Mouse (Mus musculus) heart, embryonic 14.5 days (tissue): ENCODE measurements around the gene Kdm2b. TPM values are rescaled to one million over a fixed set of nuclear protein-coding genes. Genes with fewer than 3 reads are reported as not detected.

Experiments
- ATAC-seq: fragments of 200-750 bp; cut with Nextera tagmentation; 2 replicates; pipeline ENCODE4 v1.8.0; 2017; ENCODE audit warnings: low read depth, moderate TSS enrichment; ENCODE audit not compliant: insufficient number of reproducible peaks, insufficient read depth, low FRiP score
- H3K27ac ChIP-seq, 2 experiments: fragments of 200-500 bp in 1 of 2; fragments of 300-500 bp in 1 of 2; sonication (generic) in 1 of 2; replicated peaks in 1 of 2; 2 replicates each; pipeline ENCODE4 v1.5.1; 2012 to 2014; ENCODE audit warnings: low read depth in 2 of 2, low read length in 2 of 2, control low read depth in 1 of 2, mild to moderate bottlenecking in 1 of 2, mixed read lengths in 1 of 2; ENCODE audit not compliant: control insufficient read depth in 1 of 2, insufficient read depth in 1 of 2
- H3K27me3 ChIP-seq: fragments of 300-500 bp; sonication (generic); 2 replicates; pipeline ENCODE4 v1.6.1; 2014; ENCODE audit warnings: mild to moderate bottlenecking, low read length, control low read depth; ENCODE audit not compliant: control insufficient read depth, insufficient read depth
- H3K36me3 ChIP-seq: fragments of 300-500 bp; sonication (generic); 2 replicates; pipeline ENCODE4 v1.6.1; 2014; ENCODE audit warnings: mild to moderate bottlenecking, control low read depth, low read length, mixed read lengths; ENCODE audit not compliant: control insufficient read depth, insufficient read depth
- H3K4me1 ChIP-seq, 2 experiments: fragments of 200-500 bp in 1 of 2; fragments of 300-500 bp in 1 of 2; sonication (generic) in 1 of 2; 2 replicates each; pipeline ENCODE4 v1.6.1; 2012 to 2014; ENCODE audit warnings: low read length in 2 of 2, control low read depth in 1 of 2, mixed read lengths in 1 of 2; ENCODE audit not compliant: control insufficient read depth in 2 of 2, insufficient read depth in 2 of 2
- H3K4me2 ChIP-seq: fragments of 300-500 bp; sonication (generic); 2 replicates; pipeline ENCODE4 v1.6.1; 2014; ENCODE audit warnings: mild to moderate bottlenecking, low read length
- H3K4me3 ChIP-seq, 2 experiments: fragments of 200-500 bp in 1 of 2; fragments of 300-500 bp in 1 of 2; sonication (generic) in 1 of 2; 2 replicates each; pipeline ENCODE4 v1.5.1; 2012 to 2014; ENCODE audit warnings: low read length in 2 of 2, mild to moderate bottlenecking in 2 of 2, control low read depth in 1 of 2, low read depth in 1 of 2, moderate library complexity in 1 of 2; ENCODE audit not compliant: control insufficient read depth in 1 of 2, insufficient read depth in 1 of 2
- H3K9ac ChIP-seq: fragments of 300-500 bp; sonication (generic); 2 replicates; pipeline ENCODE4 v1.6.1; 2014; ENCODE audit warnings: mild to moderate bottlenecking, low read length
- H3K9me3 ChIP-seq: fragments of 300-500 bp; sonication (generic); 2 replicates; pipeline ENCODE4 v1.6.1; 2016; ENCODE audit warnings: low read length, control low read depth; ENCODE audit not compliant: control insufficient read depth
- WGBS: fragments of 180-500 bp; shearing (Covaris S2); extraction: QIAGEN DNeasy Blood & Tissue Kit; methylation state at CpG from one replicate; pipeline ENCODE4 v1.1.7; 2014; 5-methylcytosine and 5-hydroxymethylcytosine counted together
- polyA plus RNA-seq: library from polyadenylated mRNA; unstranded; fragments of >200 nt; fragmentation: Nextera tagmentation; extraction: Ambion mirVana; gene quantifications from 2 replicates; pipeline ENCODE4 v1.2.1, GENCODE M21; 2014

The Kdm2b gene
- polyA plus RNA-seq, 1 experiment from 2014 or later, result 24.2 TPM

DNA sequence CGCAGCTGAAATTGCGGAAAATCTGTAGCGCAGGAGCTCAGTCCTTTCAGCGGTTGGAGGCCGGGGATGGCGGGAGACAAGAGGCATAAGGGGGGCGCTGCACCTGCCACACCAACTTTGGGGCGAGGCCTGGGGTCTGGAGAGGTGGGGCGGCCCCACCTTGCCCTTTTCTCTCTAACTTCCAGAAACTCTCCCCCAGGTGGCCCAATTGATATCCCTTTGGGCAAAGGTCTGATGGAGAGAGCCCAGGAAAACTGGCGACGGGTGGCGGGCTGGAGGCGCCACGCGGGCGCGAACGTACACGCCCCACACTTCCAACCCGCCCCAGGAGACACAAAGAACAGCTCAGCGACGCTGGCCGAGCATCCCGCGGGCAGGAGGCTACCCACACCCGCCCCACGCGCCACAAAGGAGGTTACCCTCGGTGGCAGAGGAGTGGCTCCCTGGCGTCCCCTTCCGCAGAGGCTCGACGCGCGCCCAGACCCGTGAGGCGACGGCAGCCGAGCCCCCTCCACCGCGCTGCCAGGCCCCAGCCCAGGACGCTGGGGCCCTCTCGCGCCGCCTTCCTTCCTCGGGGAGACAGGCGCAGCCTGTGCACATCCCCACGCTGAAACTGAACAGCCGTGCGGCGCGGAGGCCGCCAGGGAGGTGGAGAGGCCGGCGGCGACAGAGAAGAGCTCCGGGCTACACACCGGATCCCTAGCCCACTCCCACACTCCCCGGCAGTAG, 37.5 kb downstream of the Kdm2b start:
- Histone ChIP-seq H3K27me3 (peaks cover 17% of the 10 kb centered on the region), H3K27ac (peak overlapping the region; percentile 61 to 89), H3K9me3 (no peaks in the 10 kb centered on the region), H3K4me1 (peaks cover 10 to 27% of the 10 kb centered on the region in 2 experiments; a peak in 3 of 4 replicates), H3K4me2 (peak overlapping the region; percentile 97), H3K4me3 (peak overlapping the region; percentile 43 to 50), H3K36me3 (peaks cover 6% of the 10 kb centered on the region; the same call in 1 of the 2 replicates), H3K9ac (peak overlapping the region; percentile 79)
- under 1% methylated on average over 59 of the region's 59 CpGs for WGBS
- peak; percentile 20; the same call in 1 of the 2 replicates for ATAC-seq

DNA sequence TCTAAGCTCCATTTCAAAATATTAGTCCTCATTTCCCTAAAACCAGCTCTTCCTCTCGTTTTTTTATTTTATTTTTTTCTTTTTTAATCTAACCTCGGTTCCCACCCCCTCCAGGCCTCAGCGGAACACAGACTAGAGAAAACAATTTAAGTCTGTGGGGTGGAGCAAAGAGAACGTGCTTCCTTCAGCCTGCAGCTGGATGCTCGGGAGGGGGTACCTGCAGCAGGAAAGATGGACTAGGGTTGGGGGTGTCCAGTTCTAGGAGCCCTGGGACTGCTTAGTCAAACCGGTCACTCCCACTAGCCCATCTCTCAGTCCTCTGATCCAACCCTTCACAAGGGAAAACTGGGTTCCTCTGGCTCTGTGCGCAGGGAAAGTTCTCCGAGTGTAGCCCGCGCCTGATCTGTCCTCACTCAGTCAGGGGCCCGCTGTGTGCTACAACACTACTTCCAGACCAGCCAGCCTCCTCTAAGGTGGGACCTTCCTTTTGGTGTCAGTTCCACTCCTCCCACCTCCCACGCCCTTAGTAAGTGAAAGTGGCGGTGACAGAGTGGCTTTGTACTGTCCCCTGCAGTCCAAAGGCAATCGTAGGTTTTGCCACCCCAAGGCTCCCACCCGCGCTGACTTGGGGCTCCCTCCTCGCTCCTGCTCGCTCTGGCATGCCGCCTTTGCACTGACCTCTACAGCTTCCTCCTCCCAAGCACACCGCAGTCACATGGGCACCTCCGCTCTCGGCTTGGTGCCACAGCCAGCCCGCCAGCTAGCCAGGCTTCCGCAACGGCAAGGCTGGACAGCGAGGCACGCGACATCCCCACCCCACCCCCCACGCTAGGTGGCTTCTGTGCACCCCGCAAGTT, 38.3 kb downstream of the Kdm2b start:
- Histone ChIP-seq H3K4me3 (peak overlapping the region; percentile 43 to 50), H3K27me3 (peaks cover 17% of the 10 kb centered on the region), H3K27ac (peak overlapping the region; percentile 61 to 89), H3K36me3 (peaks cover 8% of the 10 kb centered on the region; the same call in 1 of the 2 replicates), H3K4me2 (peak overlapping the region; percentile 97), H3K4me1 (peaks cover 10 to 27% of the 10 kb centered on the region in 2 experiments; a peak in 3 of 4 replicates), H3K9me3 (no peaks in the 10 kb centered on the region), H3K9ac (peak overlapping the region; percentile 79)
- 2% methylated on average over 30 of the region's 30 CpGs for WGBS
- peak; percentile 75 for ATAC-seq

DNA sequence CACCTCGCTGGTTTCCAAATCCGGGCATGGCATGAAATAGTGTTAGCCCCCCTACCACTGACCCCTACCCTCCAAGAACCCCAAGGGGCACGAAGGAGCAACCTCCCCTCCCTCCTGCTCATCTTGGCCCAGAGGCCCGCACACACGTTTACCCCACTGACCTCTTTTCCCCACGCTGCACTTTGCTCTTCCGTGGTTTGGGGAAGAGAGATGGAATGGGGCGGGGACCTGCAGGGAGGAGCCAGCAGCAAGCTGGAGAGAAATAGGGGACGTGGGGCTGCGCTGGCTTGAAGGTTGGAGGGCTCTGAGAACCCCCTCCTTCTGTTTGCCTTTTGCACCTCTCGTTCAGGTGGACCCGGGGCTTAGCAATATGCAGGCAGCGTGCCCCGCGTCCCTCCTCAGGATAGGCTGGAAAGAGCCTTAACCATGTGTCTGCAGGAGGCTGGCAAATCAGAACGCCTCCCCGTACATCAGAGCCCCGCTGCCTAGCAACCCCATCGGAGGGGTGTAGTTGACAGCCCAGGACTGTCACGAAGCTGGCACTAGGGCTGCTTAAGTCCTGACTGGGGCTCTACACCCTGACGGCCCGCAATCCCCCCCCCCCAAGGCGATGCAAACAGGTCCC, 39.2 kb downstream of the Kdm2b start:
- H3K27me3 ChIP-seq, result peaks cover 17% of the 10 kb centered on the region
- H3K9ac ChIP-seq, result peak overlapping the region; percentile 79
- H3K36me3 ChIP-seq, result peaks cover 10% of the 10 kb centered on the region; the same call in 1 of the 2 replicates
- H3K27ac ChIP-seq, result no peak overlapping the region
- no peak for ATAC-seq
- H3K4me1 ChIP-seq, result peaks cover 10 to 27% of the 10 kb centered on the region in 2 experiments; a peak in 3 of 4 replicates
- no peaks in the 10 kb centered on the region for H3K9me3 ChIP-seq
- H3K4me2 ChIP-seq, result peak overlapping the region; percentile 97
- H3K4me3 ChIP-seq, result peak overlapping the region; percentile 26 to 50; a peak in 3 of 4 replicates
- WGBS, result 30% methylated on average over 23 of the region's 23 CpGs

DNA sequence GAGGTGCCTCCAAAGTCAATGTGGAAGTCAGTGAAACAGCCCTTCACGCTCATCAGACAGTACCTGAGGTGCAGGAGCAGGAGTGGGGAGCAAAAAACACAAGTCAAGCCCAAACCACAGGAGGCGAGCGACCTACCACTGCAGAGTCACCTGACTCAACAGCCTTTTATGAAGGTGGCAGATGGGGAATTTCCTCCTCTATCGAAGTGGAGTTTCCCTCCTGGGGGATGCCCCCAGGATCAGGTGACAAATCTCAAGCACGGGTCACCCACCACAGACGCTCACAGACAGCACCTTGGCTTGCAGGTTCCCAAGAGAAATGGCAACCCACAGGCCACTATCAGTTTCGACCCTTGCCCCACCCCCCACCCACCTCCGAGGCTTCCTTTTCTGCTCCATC, 40.5 kb downstream of the Kdm2b start:
- Histone ChIP-seq H3K9ac (no peak overlapping the region), H3K27me3 (peaks cover 13% of the 10 kb centered on the region), H3K27ac (no peak overlapping the region), H3K4me3 (no peak overlapping the region), H3K4me1 (peaks cover 10 to 27% of the 10 kb centered on the region in 2 experiments; a peak in 3 of 4 replicates), H3K9me3 (no peaks in the 10 kb centered on the region), H3K36me3 (peaks cover 17% of the 10 kb centered on the region; the same call in 1 of the 2 replicates), H3K4me2 (no peak overlapping the region)
- 82% methylated on average over 8 of the region's 8 CpGs for WGBS
- ATAC-seq, result no peak

DNA sequence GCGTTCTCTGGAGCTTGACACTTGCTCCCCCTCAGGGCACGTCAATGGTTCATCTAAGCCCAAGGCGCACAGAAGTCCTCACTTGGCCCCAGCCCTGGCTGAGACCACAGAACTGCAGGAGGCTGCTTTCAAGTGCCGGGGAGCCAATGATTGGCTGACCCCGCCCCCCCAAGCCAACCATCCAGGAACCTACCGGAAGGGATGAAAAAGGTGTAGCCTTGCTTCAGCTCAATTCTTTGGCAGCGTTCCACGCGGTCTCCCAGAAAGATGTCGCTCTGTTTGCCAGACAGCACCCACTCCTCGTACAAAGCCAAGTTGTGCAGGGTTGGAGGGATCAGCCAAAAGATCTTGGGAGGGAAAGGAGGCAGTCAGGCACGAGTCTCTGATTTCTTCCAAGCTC, 42.1 kb downstream of the Kdm2b start:
- Histone ChIP-seq H3K9ac (no peak overlapping the region), H3K4me3 (no peak overlapping the region), H3K4me2 (no peak overlapping the region), H3K27me3 (no peaks in the 10 kb centered on the region), H3K27ac (no peak overlapping the region), H3K9me3 (no peaks in the 10 kb centered on the region), H3K4me1 (peaks cover 10 to 24% of the 10 kb centered on the region in 2 experiments; a peak in 3 of 4 replicates), H3K36me3 (peaks cover 27% of the 10 kb centered on the region)
- ATAC-seq, result no peak
- 78% methylated on average over 12 of the region's 12 CpGs for WGBS

DNA sequence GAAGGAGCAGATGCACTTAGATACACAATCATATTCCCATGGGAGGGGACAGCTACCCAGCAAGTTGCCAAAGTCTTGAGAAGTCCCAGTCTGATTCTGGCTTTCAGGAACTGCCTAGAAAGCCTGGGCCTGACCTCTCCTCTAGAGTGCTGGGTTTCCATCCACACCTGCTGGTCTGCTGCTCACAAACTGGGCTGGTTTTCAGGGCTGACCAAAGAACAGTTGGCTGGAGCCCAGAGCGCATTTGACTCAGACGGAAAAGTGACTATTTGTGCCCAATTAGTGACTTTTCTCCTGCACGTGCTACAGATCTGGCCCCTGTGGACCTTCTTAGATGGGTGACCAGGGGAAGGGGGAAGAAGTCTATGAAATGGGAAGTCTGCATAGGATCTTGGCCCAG, 50.9 kb downstream of the Kdm2b start:
- H3K27ac ChIP-seq, result peak overlapping the region in 1 of 2 experiments; percentile 78; a peak in 2 of 4 replicates
- no peak overlapping the region for H3K4me3 ChIP-seq
- peaks cover 26% of the 10 kb centered on the region for H3K36me3 ChIP-seq
- no peaks in the 10 kb centered on the region for H3K27me3 ChIP-seq
- 83% methylated on average over 3 of the region's 3 CpGs for WGBS
- no peak overlapping the region for H3K4me2 ChIP-seq
- no peak overlapping the region for H3K9ac ChIP-seq
- no peak for ATAC-seq
- H3K9me3 ChIP-seq, result no peaks in the 10 kb centered on the region
- H3K4me1 ChIP-seq, result peaks cover 16 to 25% of the 10 kb centered on the region in 2 experiments

DNA sequence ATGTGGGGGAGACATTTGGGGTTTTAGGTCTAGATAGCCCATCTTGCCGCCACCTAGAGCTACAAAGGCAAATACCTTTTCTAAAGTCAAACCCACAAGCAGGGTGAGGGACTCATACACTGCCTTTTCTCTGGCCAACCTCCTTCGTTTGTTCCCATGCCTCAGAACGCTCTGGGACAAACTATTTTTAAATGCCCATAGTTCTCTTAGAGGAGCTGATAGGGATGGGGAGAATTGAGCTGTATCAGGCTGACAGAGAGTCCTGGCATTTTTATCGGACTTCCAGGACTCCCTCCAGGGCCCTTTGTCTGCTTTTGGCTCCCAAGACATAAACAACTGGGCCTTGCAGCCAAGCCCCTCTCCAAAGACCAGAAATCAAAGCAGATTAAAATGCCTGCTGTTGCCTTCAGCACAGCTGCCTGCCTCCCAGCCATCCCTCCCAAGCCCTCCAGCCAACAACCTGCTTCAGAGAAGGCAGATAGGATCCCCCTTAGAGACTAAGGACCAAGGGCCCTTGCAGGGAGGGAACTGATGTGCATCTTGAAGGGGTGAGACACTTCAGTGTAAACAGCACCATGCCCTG, 51.6 kb downstream of the Kdm2b start:
- Histone ChIP-seq H3K9ac (peak overlapping the region; percentile 22; the same call in 1 of the 2 replicates), H3K4me2 (peak overlapping the region; percentile 39), H3K27ac (peak overlapping the region; percentile 78 to 82), H3K27me3 (no peaks in the 10 kb centered on the region), H3K4me3 (no peak overlapping the region), H3K36me3 (peaks cover 23% of the 10 kb centered on the region), H3K9me3 (no peaks in the 10 kb centered on the region), H3K4me1 (peaks cover 16 to 25% of the 10 kb centered on the region in 2 experiments)
- WGBS, result 19% methylated on average over 4 of the region's 4 CpGs
- ATAC-seq, result no peak
